Mouse (Mus musculus) right cerebral cortex, postnatal 10 days (tissue): ENCODE data around the gene Cplane1.

ENCODE experiments used
- DNase-seq, 2 experiments: peaks; one replicate each; pipeline ENCODE4 v3.0.0; 2021; ENCODE audit warnings: low spot score in 2 of 2

The Cplane1 gene

GRCm38 (mm10) chr15:8294150-8294549 is 125.2 kb downstream of the Cplane1 start:
- DNase-seq: no peak

DNA sequence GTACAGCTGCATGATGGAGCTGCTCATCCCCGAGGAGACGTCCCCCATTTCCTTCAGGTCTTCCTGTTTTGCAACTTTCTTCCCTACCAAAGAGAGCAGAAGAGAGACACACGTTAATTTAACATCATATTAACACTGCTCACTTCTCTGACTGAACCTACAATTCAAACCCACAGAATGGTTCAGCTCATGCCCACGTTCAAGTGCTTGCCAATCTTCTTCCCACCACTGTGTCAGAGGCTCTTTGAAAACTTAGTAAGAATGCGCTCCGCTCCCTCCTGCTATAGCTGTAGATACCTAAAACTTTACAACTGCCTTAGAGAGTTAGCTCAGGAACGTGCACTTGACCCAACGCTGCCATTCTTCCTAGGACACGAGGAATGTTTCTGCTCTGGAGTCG is 134.0 kb downstream of the Cplane1 start:
- DNase-seq: no peak

GRCm38 (mm10) chr15:8305474-8305873 is 136.6 kb downstream of the Cplane1 start:
- DNase-seq: no peak

DNA sequence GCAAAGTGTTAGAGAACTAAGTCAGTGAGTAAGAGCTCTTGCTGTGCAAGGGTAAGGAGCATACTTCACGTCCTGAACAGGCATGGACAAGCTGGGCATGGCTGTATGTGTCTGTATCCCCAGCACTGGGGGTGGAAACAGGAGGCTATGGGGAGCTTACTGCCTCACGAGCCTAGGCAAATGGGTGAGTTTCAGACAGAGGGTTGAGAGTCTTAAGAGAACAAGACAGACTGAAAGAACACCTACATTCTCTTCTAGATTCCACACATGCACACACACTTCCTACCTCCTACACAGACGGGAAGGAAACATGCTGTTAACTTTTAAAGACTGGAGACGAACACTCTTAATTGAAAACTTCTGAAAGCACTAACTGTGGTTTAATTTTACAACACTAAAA is 148.5 kb downstream of the Cplane1 start:
- no peak for DNase-seq

- DNase-seq: no peak
Measured at GRCm38 (mm10) chr15:8319191-8319590, 150.3 kb downstream of the Cplane1 start.
